9 mouse cellular contexts compared by ENCODE assay signal in genomic region chr4:127319613-127320012, GRCm38 (mm10). TPM values are rescaled to one million over a fixed set of nuclear protein-coding genes. Genes with fewer than 3 reads are reported as not detected.
A peak's percentile ranks its signal among the peaks of the same experiment; 100 is the strongest.
DNase-seq lines count a peak whose midpoint lies in the region; ATAC-seq lines count a peak whose summit lies in the region.
"Had no signal": no experiment of that assay in that cellular context is flagged by ENCODE, and none has a peak within 500 bp of the region (broad histone marks: within the 10 kb centered on the region; RNA-seq: fewer than 3 reads in every experiment).

No protein-coding gene starts in this region.

- intact Hi-C loops in gastrocnemius, postnatal 14 days (cut with DNase I; ENCODE audit: low total_unique reads) = loop anchor here (2.0 kb wide), 1 partner anchor 85 kb away; no protein-coding TSS in a partner anchor

- H3K36me3 ChIP-seq in intestine, embryonic 14.5 days (ENCODE audit: control insufficient read depth, insufficient read depth, low read length) = no peaks in the 10 kb centered on the region
- H3K36me3 ChIP-seq in intestine, embryonic 16.5 days (ENCODE audit: control insufficient read depth, insufficient read depth, low read length) = no peaks in the 10 kb centered on the region
- H3K36me3 ChIP-seq in splenic B cell, adult 2 months (ENCODE audit: control insufficient read depth, insufficient read depth, low read length, poor library complexity, severe bottlenecking) = no peaks in the 10 kb centered on the region
- H3K36me3 ChIP-seq: liver, embryonic 15.5 days had no signal

- H3K9me3 ChIP-seq in intestine, embryonic 14.5 days (ENCODE audit: control insufficient read depth, low read length) = no peaks in the 10 kb centered on the region
- H3K9me3 ChIP-seq in intestine, embryonic 16.5 days (ENCODE audit: control insufficient read depth, low read length) = no peaks in the 10 kb centered on the region
- H3K9me3 ChIP-seq: liver, embryonic 15.5 days had no signal

- DNase-seq in intestine, embryonic 14.5 days (ENCODE audit: low spot score) = peak; percentile 79
- peak; percentile 43 for DNase-seq in Muller cell, postnatal 12 days (ENCODE audit: inconsistent ontology term)
- peak; percentile 49 for DNase-seq in cerebellum, adult 9-11 months
- DNase-seq in gastrocnemius, postnatal 14 days = peak; percentile 52
- peak; percentile 33 to 79 for DNase-seq in layer of hippocampus, adult 18-20 months (ENCODE audit: low spot score in 2 of 2)
- peak; percentile 78 for DNase-seq in lung, postnatal 25 days (ENCODE audit: low spot score)
- DNase-seq in splenic B cell, adult 2 months (ENCODE audit: low read depth, low spot score) = peak; percentile 74

- H3K9ac ChIP-seq in intestine, embryonic 14.5 days (ENCODE audit: low read length) = no peak overlapping the region
- H3K9ac ChIP-seq in intestine, embryonic 16.5 days (ENCODE audit: low read depth, low read length) = no peak overlapping the region
- H3K9ac ChIP-seq: liver, embryonic 15.5 days had no signal

- H3K4me1 ChIP-seq in intestine, embryonic 14.5 days (replicated peaks; ENCODE audit: control insufficient read depth, insufficient read depth, low read length) = no peaks in the 10 kb centered on the region
- no peaks in the 10 kb centered on the region for H3K4me1 ChIP-seq in intestine, embryonic 16.5 days (ENCODE audit: control insufficient read depth, insufficient read depth, low read length)
- H3K4me1 ChIP-seq: liver, embryonic 15.5 days had no signal

- no peak overlapping the region for H3K27ac ChIP-seq in intestine, embryonic 14.5 days (ENCODE audit: low read depth)
- H3K27ac ChIP-seq in intestine, embryonic 16.5 days (ENCODE audit: low read length) = no peak overlapping the region
- H3K27ac ChIP-seq: liver, embryonic 15.5 days had no signal

- no peak overlapping the region for H3K4me2 ChIP-seq in intestine, embryonic 14.5 days (ENCODE audit: low read length)
- H3K4me2 ChIP-seq in intestine, embryonic 16.5 days (ENCODE audit: low read depth, low read length) = no peak overlapping the region
- H3K4me2 ChIP-seq: liver, embryonic 15.5 days had no signal

- ATAC-seq in intestine, embryonic 14.5 days (replicated peaks; ENCODE audit: low FRiP score, low TSS enrichment, low read depth) = no peak
- no peak; the same call in 1 of the 2 replicates for ATAC-seq in intestine, embryonic 16.5 days

- H3K4me3 ChIP-seq in intestine, embryonic 14.5 days (ENCODE audit: low read depth, low read length) = no peak overlapping the region
- H3K4me3 ChIP-seq in intestine, embryonic 16.5 days (ENCODE audit: low read length) = no peak overlapping the region
- H3K4me3 ChIP-seq: liver, embryonic 15.5 days had no signal

- 9% methylated on average over 3 of the region's 3 CpGs for WGBS in intestine, embryonic 14.5 days
- 4% methylated on average over 3 of the region's 3 CpGs for WGBS in intestine, embryonic 16.5 days

- H3K27me3 ChIP-seq in intestine, embryonic 14.5 days (replicated peaks; ENCODE audit: control insufficient read depth, insufficient read depth, low read length) = peaks cover 6% of the 10 kb centered on the region; the same call in 1 of the 2 replicates
- H3K27me3 ChIP-seq in intestine, embryonic 16.5 days (replicated peaks; ENCODE audit: control insufficient read depth, insufficient read depth, low read length) = no peaks in the 10 kb centered on the region
- H3K27me3 ChIP-seq in splenic B cell, adult 2 months (ENCODE audit: control insufficient read depth, insufficient read depth, low read length, poor library complexity, severe bottlenecking) = no peaks in the 10 kb centered on the region

RNA-seq across cellular contexts. Expression of gene Gja4, which starts 5.8 kb away (rescaled TPM):
- polyA plus RNA-seq in intestine, embryonic 14.5 days (2014; fragmentation: Nextera tagmentation; extraction: Ambion mirVana) = 22.5 and 22.9 TPM in 2 replicates
- polyA plus RNA-seq in intestine, embryonic 16.5 days (2015; fragmentation: Nextera tagmentation; extraction: Ambion mirVana) = 17.2 and 17.9 TPM in 2 replicates
- 10 to 100 TPM; 13.2 to 14.8 TPM for total RNA-seq in gastrocnemius, postnatal 14 days (2021)
- 1 to 10 TPM; 1.5 to 1.7 TPM for total RNA-seq in layer of hippocampus, adult 18-20 months (2021)

RNA-seq across cellular contexts. Expression of gene Gjb3, which starts 11.0 kb away (rescaled TPM):
- polyA plus RNA-seq in intestine, embryonic 14.5 days (2014; fragmentation: Nextera tagmentation; extraction: Ambion mirVana) = 1.9 and 2.9 TPM in 2 replicates
- polyA plus RNA-seq in intestine, embryonic 16.5 days (2015; fragmentation: Nextera tagmentation; extraction: Ambion mirVana) = 3.9 and 5.6 TPM in 2 replicates
- total RNA-seq in gastrocnemius, postnatal 14 days (2021) = not detected
- total RNA-seq in layer of hippocampus, adult 18-20 months (2021) = under 1 TPM; 0.18 to 0.25 TPM

RNA-seq across cellular contexts. Expression of gene Gjb4, which starts 34.3 kb away (rescaled TPM):
- not detected in 2 replicates for polyA plus RNA-seq in intestine, embryonic 14.5 days (2014; fragmentation: Nextera tagmentation; extraction: Ambion mirVana)
- 0.09 TPM in 1 of 2 replicates, not detected in the other for polyA plus RNA-seq in intestine, embryonic 16.5 days (2015; fragmentation: Nextera tagmentation; extraction: Ambion mirVana)
- not detected for total RNA-seq in gastrocnemius, postnatal 14 days (2021)
- total RNA-seq in layer of hippocampus, adult 18-20 months (2021) = not detected
- polyA plus RNA-seq: liver, embryonic 15.5 days had no signal

RNA-seq across cellular contexts. Expression of gene Gjb5, which starts 38.4 kb away (rescaled TPM):
- polyA plus RNA-seq in intestine, embryonic 14.5 days (2014; fragmentation: Nextera tagmentation; extraction: Ambion mirVana) = 0.37 and 0.38 TPM in 2 replicates
- polyA plus RNA-seq in intestine, embryonic 16.5 days (2015; fragmentation: Nextera tagmentation; extraction: Ambion mirVana) = 0.73 and 0.88 TPM in 2 replicates
- total RNA-seq in gastrocnemius, postnatal 14 days (2021) = under 1 TPM; 0.27 to 0.47 TPM
- total RNA-seq in layer of hippocampus, adult 18-20 months (2021) = not detected

Comparison
In these comparisons a context has a peak if more than half of its experiments do, and no peak if none do; other contexts are left out.
1. RNA of gene Gja4, which starts 5.8 kb away (total RNA-seq): 13.2 to 14.8 TPM in gastrocnemius, postnatal 14 days; 1.5 to 1.7 TPM in layer of hippocampus, adult 18-20 months; every median in the first group is over 4 times any median in the second.
2. Peak in every context shown above with its lines, with median percentiles within 50 percentile points of each other: DNase-seq.